21 mouse cellular contexts compared by ENCODE assay signal in the genomic region with DNA sequence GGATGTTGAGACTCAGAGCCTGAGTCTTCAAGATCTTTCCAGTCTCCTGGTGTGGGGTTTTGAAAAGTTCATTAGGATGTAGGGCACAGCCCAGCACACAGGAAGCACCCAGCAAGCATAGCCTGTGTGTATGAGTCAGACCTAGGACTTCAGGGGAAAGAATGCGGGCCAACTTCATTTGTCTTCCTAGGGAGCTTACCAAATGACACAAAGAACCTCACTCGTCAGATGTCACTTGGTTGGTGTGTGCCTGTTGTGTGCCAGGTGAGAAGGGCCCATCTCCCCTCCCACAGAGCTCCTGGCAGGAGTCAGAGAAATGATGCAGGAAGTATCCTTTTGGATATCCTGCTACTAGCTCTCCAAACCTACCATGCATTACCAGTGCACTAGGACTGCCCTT.
A peak's percentile ranks its signal among the peaks of the same experiment; 100 is the strongest.
DNase-seq lines count a peak whose midpoint lies in the region; ATAC-seq and TF ChIP-seq lines count a peak whose summit lies in the region.
"Had no signal": no experiment of that assay in that cellular context is flagged by ENCODE, and none has a peak within 500 bp of the region (broad histone marks: within the 10 kb centered on the region; RNA-seq: fewer than 3 reads in every experiment).

No protein-coding gene starts in this region.

- H3K27ac ChIP-seq in hindbrain, embryonic 10.5 days, result peak overlapping the region; percentile 85
- H3K27ac ChIP-seq in hindbrain, embryonic 13.5 days, result no peak overlapping the region
- peak overlapping the region; percentile 29; the same call in 1 of the 2 replicates for H3K27ac ChIP-seq in embryonic fibroblast, embryonic 13.5 days (ENCODE audit: insufficient read depth, low read length)
- no peak overlapping the region for H3K27ac ChIP-seq in intestine, embryonic 15.5 days
- no peak overlapping the region for H3K27ac ChIP-seq in midbrain, embryonic 11.5 days (ENCODE audit: low read depth, low read length)
- H3K27ac ChIP-seq: heart, embryonic 15.5 days; liver, embryonic 14.5 days; stomach, embryonic 15.5 days had no signal

- no peak overlapping the region for H3K4me3 ChIP-seq in hindbrain, embryonic 10.5 days
- H3K4me3 ChIP-seq in hindbrain, embryonic 13.5 days, result no peak overlapping the region
- H3K4me3 ChIP-seq in embryonic fibroblast, embryonic 13.5 days (ENCODE audit: insufficient read depth, low read length), result no peak overlapping the region
- H3K4me3 ChIP-seq in intestine, embryonic 15.5 days (replicated peaks), result no peak overlapping the region
- no peak overlapping the region for H3K4me3 ChIP-seq in midbrain, embryonic 11.5 days (ENCODE audit: low read depth, low read length)
- H3K4me3 ChIP-seq: erythroblast, embryonic 14.5 days; heart, embryonic 15.5 days; megakaryocyte, embryonic 14.5 days; myocyte; stomach, embryonic 15.5 days had no signal

- no peaks in the 10 kb centered on the region for H3K9me3 ChIP-seq in hindbrain, embryonic 10.5 days
- no peaks in the 10 kb centered on the region for H3K9me3 ChIP-seq in hindbrain, embryonic 13.5 days
- no peaks in the 10 kb centered on the region for H3K9me3 ChIP-seq in intestine, embryonic 15.5 days
- no peaks in the 10 kb centered on the region for H3K9me3 ChIP-seq in midbrain, embryonic 11.5 days (ENCODE audit: control insufficient read depth, low read length)
- H3K9me3 ChIP-seq: heart, embryonic 15.5 days; stomach, embryonic 15.5 days had no signal

- no peaks in the 10 kb centered on the region for H3K36me3 ChIP-seq in hindbrain, embryonic 10.5 days
- no peaks in the 10 kb centered on the region for H3K36me3 ChIP-seq in hindbrain, embryonic 13.5 days
- H3K36me3 ChIP-seq in intestine, embryonic 15.5 days, result no peaks in the 10 kb centered on the region
- H3K36me3 ChIP-seq in midbrain, embryonic 11.5 days (ENCODE audit: control insufficient read depth, insufficient read depth, low read length), result no peaks in the 10 kb centered on the region
- H3K36me3 ChIP-seq: heart, embryonic 15.5 days; stomach, embryonic 15.5 days had no signal

- WGBS in hindbrain, embryonic 10.5 days, result 60% methylated on average over 2 of the region's 2 CpGs
- WGBS in hindbrain, embryonic 13.5 days, result 57% methylated on average over 2 of the region's 2 CpGs
- WGBS in intestine, embryonic 15.5 days, result 70% methylated on average over 2 of the region's 2 CpGs
- 61% methylated on average over 2 of the region's 2 CpGs for WGBS in midbrain, embryonic 11.5 days

- no peak overlapping the region for H3K9ac ChIP-seq in hindbrain, embryonic 13.5 days
- H3K9ac ChIP-seq in intestine, embryonic 15.5 days, result no peak overlapping the region
- no peak overlapping the region for H3K9ac ChIP-seq in midbrain, embryonic 11.5 days (ENCODE audit: low read length)
- H3K9ac ChIP-seq: heart, embryonic 15.5 days; liver, embryonic 14.5 days; stomach, embryonic 15.5 days had no signal

- H3K4me1 ChIP-seq in hindbrain, embryonic 10.5 days (replicated peaks), result peaks cover 50% of the 10 kb centered on the region
- peaks cover 46% of the 10 kb centered on the region for H3K4me1 ChIP-seq in hindbrain, embryonic 13.5 days (replicated peaks)
- peaks cover 15% of the 10 kb centered on the region for H3K4me1 ChIP-seq in embryonic fibroblast, embryonic 13.5 days (ENCODE audit: control insufficient read depth, insufficient read depth, low read length)
- H3K4me1 ChIP-seq in intestine, embryonic 15.5 days (replicated peaks), result peaks cover 6% of the 10 kb centered on the region
- peaks cover 24% of the 10 kb centered on the region for H3K4me1 ChIP-seq in midbrain, embryonic 11.5 days (ENCODE audit: control insufficient read depth, insufficient read depth, low read length)

- no peak for TF ChIP-seq CTCF in embryonic fibroblast, embryonic 13.5 days (IDR thresholded peaks at IDR 0.05; ENCODE audit: borderline replicate concordance, insufficient read depth, low read length)

- no peak for TF ChIP-seq POLR2A in embryonic fibroblast, embryonic 13.5 days (IDR thresholded peaks at IDR 0.05; ENCODE audit: low read depth, low read length)

- ATAC-seq in hindbrain, embryonic 13.5 days (ENCODE audit: low FRiP score), result no peak
- no peak for ATAC-seq in intestine, embryonic 15.5 days
- no peak for ATAC-seq in midbrain, embryonic 11.5 days (ENCODE audit: low FRiP score)
- ATAC-seq: CD4-positive, CD25-positive, alpha-beta regulatory T cell, adult 4 months had no signal

- H3K4me2 ChIP-seq in hindbrain, embryonic 13.5 days, result no peak overlapping the region
- no peak overlapping the region for H3K4me2 ChIP-seq in intestine, embryonic 15.5 days (replicated peaks)
- H3K4me2 ChIP-seq in midbrain, embryonic 11.5 days, result no peak overlapping the region
- H3K4me2 ChIP-seq: heart, embryonic 15.5 days; stomach, embryonic 15.5 days had no signal

- DNase-seq in hindbrain, embryonic 10.5 days (ENCODE audit: low spot score), result no peak
- peak; percentile 77 for DNase-seq in Muller cell, postnatal 12 days (ENCODE audit: inconsistent ontology term)
- DNase-seq in cerebellum, adult 11-12 months, result peak; percentile 75
- no peak for DNase-seq in midbrain, embryonic 11.5 days (ENCODE audit: low spot score, missing footprints)
- DNase-seq: adrenal gland, postnatal 25 days; kidney, adult 8-10 months; kidney, postnatal 36 days; lung, postnatal 10 days; right cerebral cortex, adult 18-20 months; spleen, adult 18-20 months; thymus, postnatal 25 days had no signal

- no peaks in the 10 kb centered on the region for H3K27me3 ChIP-seq in hindbrain, embryonic 10.5 days (ENCODE audit: insufficient read depth, poor library complexity, severe bottlenecking)
- no peaks in the 10 kb centered on the region for H3K27me3 ChIP-seq in hindbrain, embryonic 13.5 days
- H3K27me3 ChIP-seq in intestine, embryonic 15.5 days (replicated peaks), result no peaks in the 10 kb centered on the region
- H3K27me3 ChIP-seq in midbrain, embryonic 11.5 days (ENCODE audit: control insufficient read depth, insufficient read depth, low read length), result no peaks in the 10 kb centered on the region
- H3K27me3 ChIP-seq: heart, embryonic 15.5 days; stomach, embryonic 15.5 days had no signal

Comparison
In these comparisons a context has a peak if more than half of its experiments do, and no peak if none do; other contexts are left out.
1. H3K27ac ChIP-seq: peak in hindbrain, embryonic 10.5 days (single experiment) and embryonic fibroblast, embryonic 13.5 days (single experiment); none in hindbrain, embryonic 13.5 days (single experiment), intestine, embryonic 15.5 days (single experiment) and midbrain, embryonic 11.5 days (single experiment).
2. DNase-seq: peak in Muller cell, postnatal 12 days (single experiment) and cerebellum, adult 11-12 months (single experiment); none in hindbrain, embryonic 10.5 days (single experiment) and midbrain, embryonic 11.5 days (single experiment).